Mouse (Mus musculus) inflammation-experienced regulatory T-cells (primary cell): Measurements from ENCODE around the gene Erp27. TPM values are rescaled to one million over a fixed set of nuclear protein-coding genes. Genes with fewer than 3 reads are reported as not detected.

ENCODE experiments used
- polyA plus RNA-seq, 2 experiments: library from polyadenylated mRNA; unstranded; fragments of 100-300 nt; shearing (Covaris generic); gene quantifications; one replicate each; pipeline ENCODE4 v1.2.1; 2017

Gene Erp27
- polyA plus RNA-seq: 1 to 10 TPM; 1.8 TPM

GRCm38 (mm10) chr6:136922080-136922479 lies at the start of gene Erp27:
TSS of gene Erp27 (minus strand) at chr6:136922180.

GRCm38 (mm10) chr6:136941051-136942021 lies 19.4 kb upstream of the Erp27 start, which contains the start of gene Arhgdib:
TSS of gene Arhgdib (minus strand) at chr6:136941899.

GRCm38 (mm10) chr6:136923532-136923931 lies 1.6 kb upstream of the Erp27 start, which contains the start of gene Pde6h:
TSS of gene Pde6h (plus strand) at chr6:136923832.

GRCm38 (mm10) chr6:136875670-136876069 lies 46.3 kb downstream of the Erp27 start, which contains the start of gene Mgp:
TSS of gene Mgp (minus strand) at chr6:136875823.

Other genes with a start within 250 kb of the Erp27 start
- gene Gucy2c, start 140.4 kb downstream of the Erp27 start, polyA plus RNA-seq: under 1 TPM in 1 of 2 experiments, not detected in 1; 0.28 TPM
- gene Hist4h4, start 117.8 kb downstream of the Erp27 start, polyA plus RNA-seq: 1 to 10 TPM; 1.5 to 1.6 TPM
- 100 to 1,000 TPM; 142 to 168 TPM for gene H2afj, start 113.9 kb downstream of the Erp27 start, polyA plus RNA-seq
- 1 to 10 TPM; 3.4 to 4.0 TPM for gene BC049715, start 94.6 kb downstream of the Erp27 start, polyA plus RNA-seq
- gene Wbp11, start 93.9 kb downstream of the Erp27 start, polyA plus RNA-seq: 100 to 1,000 TPM; 104 to 132 TPM
- not detected for gene Smco3, start 86.7 kb downstream of the Erp27 start, polyA plus RNA-seq
- gene Art4, start 64.4 kb downstream of the Erp27 start, polyA plus RNA-seq: 1 to 10 TPM; 1.9 to 3.8 TPM
- gene Mgp, start 46.4 kb downstream of the Erp27 start, polyA plus RNA-seq: not detected
- 1 to 10 TPM in 1 of 2 experiments, under 1 TPM in 1; 0.42 to 1.6 TPM for gene Pde6h, start 1.7 kb upstream of the Erp27 start, polyA plus RNA-seq
- 1,000 to 10,000 TPM; 2,036 to 2,387 TPM for gene Arhgdib, start 19.7 kb upstream of the Erp27 start, polyA plus RNA-seq
- gene Rerg, start 248.3 kb upstream of the Erp27 start, polyA plus RNA-seq: under 1 TPM in 1 of 2 experiments, not detected in 1; 0.17 TPM